Mouse (Mus musculus) urinary bladder, adult 18-20 months (tissue): ENCODE data around the gene Bcr.

ENCODE experiments used
- DNase-seq, 2 experiments: peaks; one replicate each; pipeline ENCODE4 v3.0.0; 2022; ENCODE audit warnings: low spot score in 2 of 2, mixed read lengths in 2 of 2

Bcr gene

DNA sequence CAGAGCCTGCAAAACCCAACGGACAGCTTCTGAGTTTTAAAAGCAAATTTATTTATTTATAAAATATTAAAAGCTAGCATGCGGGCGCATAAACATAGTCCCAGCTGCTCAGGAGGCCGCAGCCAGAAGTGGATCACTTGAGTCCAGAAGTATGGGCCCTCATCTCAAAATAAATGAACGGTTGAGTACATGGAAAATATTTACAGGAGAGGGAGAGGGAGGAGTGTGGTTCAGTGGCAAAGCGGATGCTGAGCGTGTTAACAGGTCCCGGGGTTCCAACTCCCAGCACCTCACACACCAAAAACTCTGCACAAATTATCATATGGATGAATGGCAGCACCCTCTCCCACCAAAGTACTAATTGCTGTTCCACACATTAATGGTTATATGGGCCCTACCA is 2.1 kb upstream of the Bcr start:
- DNase-seq = no peak

DNA sequence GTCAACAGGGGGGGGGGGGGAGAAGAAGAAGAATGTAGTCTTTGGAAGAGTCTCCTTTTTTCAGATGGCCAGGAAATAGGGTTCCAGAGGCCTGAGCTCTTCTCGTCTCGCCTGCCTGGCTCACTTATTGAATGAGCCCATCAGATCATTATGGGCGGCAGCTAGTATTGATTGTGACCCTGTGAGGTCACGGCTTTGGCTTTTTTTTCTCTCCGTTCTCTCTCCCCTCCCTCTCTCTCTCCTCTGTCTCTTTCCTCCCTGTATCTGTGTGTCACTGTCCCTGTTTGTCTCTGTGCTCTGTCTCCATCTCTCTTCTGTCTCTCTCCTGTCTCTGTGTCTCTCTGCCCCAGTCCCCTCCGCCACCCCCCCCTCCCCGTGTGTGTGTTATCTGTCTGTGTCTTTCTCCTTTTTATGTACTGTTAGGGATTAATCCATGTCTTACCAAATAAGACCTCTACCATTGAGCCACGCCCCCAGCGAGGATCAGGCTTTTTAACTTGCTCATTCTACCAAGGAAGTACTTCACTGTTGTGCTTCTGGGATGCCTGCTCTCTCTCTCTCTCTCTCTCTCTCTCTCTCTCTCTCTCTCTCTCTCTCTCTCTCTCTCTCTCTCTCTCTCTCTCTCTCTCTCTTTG is 1.5 kb upstream of the Bcr start:
- no peak for DNase-seq

GRCm38 (mm10) chr10:75059396-75059795 is 996 bp upstream of the Bcr start:
- peak; percentile 57 to 69 for DNase-seq

- DNase-seq = peak in 1 of 2 experiments; percentile 51
Observed at GRCm38 (mm10) chr10:75060843-75061235, 447 bp downstream of the Bcr start.

GRCm38 (mm10) chr10:75061341-75062188 is 1.2 kb downstream of the Bcr start:
- peak in 1 of 2 experiments; percentile 33 for DNase-seq

DNA sequence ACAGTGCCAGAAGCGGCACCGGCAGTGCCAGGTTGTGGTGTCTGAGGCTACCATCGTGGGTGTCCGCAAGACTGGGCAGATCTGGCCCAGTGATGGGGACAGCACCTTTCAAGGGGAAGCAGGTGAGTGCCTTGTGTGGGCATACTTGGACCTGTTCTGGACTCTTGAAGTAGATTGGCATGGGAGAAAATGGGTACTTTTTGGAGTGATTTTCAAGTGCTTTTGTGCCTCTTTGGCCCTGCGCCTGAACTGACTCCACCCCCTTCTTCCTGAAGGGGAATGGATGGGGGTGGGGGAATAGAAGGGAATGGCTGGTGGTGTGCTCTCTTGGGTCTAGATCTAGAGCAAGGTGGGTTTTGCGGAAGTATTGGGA is 1.8 kb downstream of the Bcr start:
- no peak for DNase-seq

DNA sequence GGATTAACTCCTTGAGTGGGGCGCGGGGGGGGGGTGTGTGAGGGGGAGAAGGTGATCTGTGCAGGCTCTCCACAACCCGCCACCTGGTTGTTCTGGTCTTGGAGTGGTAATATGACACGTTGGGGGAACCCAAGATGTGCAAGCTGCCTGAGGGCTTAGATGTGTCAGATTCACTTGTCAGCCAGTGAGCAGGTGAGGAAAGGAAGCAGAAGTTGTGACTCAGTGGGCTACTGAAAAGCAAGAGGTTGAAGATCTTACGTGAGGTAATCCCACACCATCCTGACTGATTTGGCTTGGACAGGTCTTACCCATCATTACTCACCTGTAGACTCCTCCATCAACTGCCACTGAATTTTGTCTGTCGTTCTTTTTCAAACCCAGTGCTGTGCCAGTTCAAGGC is 2.2 kb downstream of the Bcr start:
- no peak for DNase-seq

- no peak for DNase-seq
Observed at GRCm38 (mm10) chr10:75063301-75063965, 3.0 kb downstream of the Bcr start.

GRCm38 (mm10) chr10:75065691-75066090 is 5.3 kb downstream of the Bcr start:
- no peak for DNase-seq

DNA sequence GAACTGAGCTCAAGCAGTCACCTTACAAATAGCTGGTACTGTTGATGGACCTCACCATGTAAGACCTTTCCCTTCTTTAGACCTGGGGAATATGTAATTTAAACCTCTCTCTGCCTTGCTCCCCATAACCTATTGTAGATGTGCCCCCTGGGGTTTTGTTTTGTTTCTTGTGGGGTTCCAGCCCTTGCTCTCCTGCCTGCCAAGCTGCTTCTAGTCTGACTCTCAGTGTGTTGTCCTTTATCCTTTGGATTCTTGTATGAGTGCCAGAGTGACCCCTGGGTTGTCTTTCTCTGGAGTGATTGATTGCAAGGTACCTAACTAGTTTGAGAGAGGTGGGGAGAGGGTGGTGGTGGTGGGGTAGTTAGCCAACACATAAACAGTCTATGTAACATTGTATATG is 7.1 kb downstream of the Bcr start:
- DNase-seq = no peak

DNA sequence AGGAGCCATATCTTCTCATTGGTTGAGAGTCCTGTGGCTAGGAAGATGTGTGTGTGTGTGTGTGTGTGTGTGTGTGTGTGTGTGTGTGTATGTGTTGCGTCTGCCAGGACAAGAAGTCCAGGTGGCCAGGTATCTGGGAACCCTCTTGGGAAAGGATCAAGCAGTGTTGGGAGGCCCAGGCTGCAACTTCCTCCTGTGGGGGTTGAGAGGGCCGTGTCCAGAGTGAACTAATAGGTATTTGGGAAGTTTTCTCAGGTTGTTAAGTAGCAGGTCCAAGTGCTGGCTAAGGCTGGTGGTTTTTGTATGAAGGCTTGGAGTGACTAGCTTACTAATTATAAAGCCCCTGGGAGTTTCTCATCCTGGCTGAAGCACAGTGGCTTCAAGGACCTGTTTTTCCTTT is 7.7 kb downstream of the Bcr start:
- no peak for DNase-seq

- no peak for DNase-seq
Observed at GRCm38 (mm10) chr10:75068624-75069328, 8.4 kb downstream of the Bcr start.

GRCm38 (mm10) chr10:75070281-75070976 is 10.0 kb downstream of the Bcr start:
- no peak for DNase-seq

DNA sequence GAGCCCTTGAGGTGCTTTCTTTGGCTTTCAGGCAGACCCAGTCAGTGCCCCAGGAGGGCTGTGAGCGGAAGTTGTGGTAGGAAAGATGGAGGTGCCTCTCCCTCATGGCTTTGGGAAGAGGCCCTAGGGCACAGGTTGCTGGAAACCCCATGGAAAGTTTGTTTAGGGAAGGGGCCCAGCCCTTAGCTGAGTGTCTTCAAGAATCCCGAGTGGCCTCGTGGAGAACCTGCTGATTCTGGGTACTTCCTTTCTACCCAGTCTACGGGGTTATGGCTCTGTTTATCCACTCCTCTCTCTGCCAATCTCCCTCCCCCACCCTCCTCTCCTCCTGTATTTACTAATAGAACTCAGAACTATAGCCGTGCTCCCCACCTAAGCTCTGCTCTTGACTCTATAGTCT is 15.3 kb downstream of the Bcr start:
- DNase-seq = no peak

GRCm38 (mm10) chr10:75078174-75079128 is 18.1 kb downstream of the Bcr start:
- DNase-seq = no peak

DNA sequence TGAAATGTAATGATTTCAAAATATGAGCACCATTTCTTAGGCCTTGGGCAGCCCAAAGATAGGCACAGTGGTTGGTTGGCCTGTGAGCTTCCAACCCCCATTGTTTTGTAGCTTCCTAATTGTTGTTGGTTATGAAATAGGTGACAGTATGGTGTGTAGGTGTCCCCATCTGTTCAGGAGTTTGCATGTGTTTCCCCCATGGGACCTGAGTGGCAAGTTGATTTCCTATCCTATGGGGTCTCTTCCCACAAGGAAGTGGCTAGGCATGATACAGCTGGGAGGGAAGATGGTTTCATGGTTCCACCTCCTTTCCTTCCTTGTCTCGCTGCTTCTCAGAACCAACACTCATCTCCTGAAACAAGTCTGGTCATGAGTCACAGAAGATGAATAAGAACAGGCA is 24.9 kb downstream of the Bcr start:
- no peak for DNase-seq

- no peak for DNase-seq
Observed at GRCm38 (mm10) chr10:75088471-75088870, 28.1 kb downstream of the Bcr start.

- DNase-seq = peak in 1 of 2 experiments; percentile 42
Observed at GRCm38 (mm10) chr10:75091478-75092152, 31.2 kb downstream of the Bcr start.

DNA sequence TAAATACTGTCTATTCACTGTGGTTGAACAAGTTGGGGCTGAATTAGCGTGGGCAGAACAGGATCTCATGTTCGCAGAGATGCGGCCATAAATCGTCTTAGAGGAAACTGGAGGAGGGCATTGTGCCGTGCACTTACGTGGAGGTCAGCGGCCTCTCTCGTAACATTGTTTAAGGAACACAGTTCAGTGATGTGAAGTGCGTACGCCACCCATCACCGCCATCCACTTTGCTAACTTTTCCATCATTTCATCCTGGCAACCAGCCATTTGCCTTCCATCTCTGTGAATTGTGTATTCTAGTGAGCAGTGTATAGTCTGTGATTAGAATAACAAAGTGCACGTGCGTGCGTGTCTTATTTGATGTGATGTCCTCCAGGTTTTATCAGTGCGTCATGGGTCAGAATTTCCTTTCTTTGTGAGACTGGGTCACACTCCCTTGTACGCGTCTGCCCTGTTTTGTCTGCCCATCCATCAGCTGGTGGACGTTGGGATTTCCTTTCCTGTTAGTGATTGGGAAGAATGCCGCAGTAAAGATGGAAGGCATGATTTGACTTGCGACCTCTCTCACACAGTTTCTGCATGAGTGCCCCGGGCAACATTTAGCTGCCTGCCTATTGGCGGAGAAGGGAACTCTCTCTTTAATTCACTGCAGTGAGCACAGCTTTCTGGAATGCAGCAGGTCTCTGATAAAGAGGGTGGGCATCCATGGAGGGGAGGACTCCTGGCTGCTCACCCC is 33.0 kb downstream of the Bcr start:
- DNase-seq = no peak
